Mouse (Mus musculus): ENCODE results near the gene Zc3h18. TPM values are rescaled to one million over a fixed set of nuclear protein-coding genes. Genes with fewer than 3 reads are reported as not detected.

Zc3h18 gene
- total and polyA plus RNA-seq, 2 experiments from 2014 or later: 25.3 to 25.6 TPM

- Histone ChIP-seq H3K4me1 (ENCODE audit: insufficient read depth, low read length) (peaks cover 7% of the 10 kb centered on the region; the same call in 1 of the 2 replicates), H3K9me3 (ENCODE audit: low read length) (no peaks in the 10 kb centered on the region), H3K36me3 (ENCODE audit: insufficient read depth, low read length) (no peaks in the 10 kb centered on the region), H3K27ac (no peak overlapping the region), H3K4me3 (ENCODE audit: low read length) (no peak overlapping the region), H3K9ac (replicated peaks; ENCODE audit: low read length) (no peak overlapping the region), H3K27me3 (ENCODE audit: insufficient read depth, low read length) (no peaks in the 10 kb centered on the region), H3K4me2 (ENCODE audit: low read depth, low read length) (no peak overlapping the region)
- 73% methylated on average over 9 of the region's 9 CpGs for WGBS
- ATAC-seq: no peak
- no peak for DNase-seq (ENCODE audit: low spot score)
- no peak for TF ChIP-seq CTCF (IDR thresholded peaks at IDR 0.05; ENCODE audit: low read depth)
Measured at GRCm38 (mm10) chr8:122355642-122356606, 20.5 kb upstream of the Zc3h18 start.

DNA sequence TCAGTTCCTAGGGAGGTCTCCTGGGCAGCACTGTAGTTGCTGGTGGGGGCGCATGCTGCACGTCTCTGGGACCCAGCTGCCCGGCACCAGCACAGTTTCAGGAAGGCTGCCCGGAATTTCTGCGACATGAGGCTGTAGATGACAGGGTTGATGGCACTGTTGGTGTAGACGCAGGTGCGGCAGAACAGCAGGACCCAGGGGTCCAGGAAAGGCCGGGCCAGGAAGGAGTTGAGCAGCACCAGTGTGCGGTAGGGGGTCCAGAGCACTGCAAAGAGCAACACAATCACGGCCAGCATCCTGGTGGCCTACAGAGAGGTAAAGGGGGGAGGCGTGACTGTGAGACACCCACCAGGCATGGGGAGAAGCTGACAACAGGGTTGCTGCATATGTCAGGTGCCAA lies 19.2 kb upstream of the Zc3h18 start:
- Histone ChIP-seq H3K4me2 (ENCODE audit: low read depth, low read length) (no peak overlapping the region), H3K4me3 (ENCODE audit: low read length) (no peak overlapping the region), H3K9ac (replicated peaks; ENCODE audit: low read length) (no peak overlapping the region), H3K27ac (no peak overlapping the region), H3K27me3 (ENCODE audit: insufficient read depth, low read length) (no peaks in the 10 kb centered on the region), H3K9me3 (ENCODE audit: low read length) (no peaks in the 10 kb centered on the region), H3K36me3 (ENCODE audit: insufficient read depth, low read length) (no peaks in the 10 kb centered on the region), H3K4me1 (ENCODE audit: insufficient read depth, low read length) (peaks cover 7% of the 10 kb centered on the region; the same call in 1 of the 2 replicates)
- 55% methylated on average over 11 of the region's 11 CpGs for WGBS
- TF ChIP-seq CTCF (IDR thresholded peaks at IDR 0.05; ENCODE audit: low read depth): no peak
- DNase-seq (ENCODE audit: low spot score) (no peak), ATAC-seq (no peak)

- H3K27me3 ChIP-seq (ENCODE audit: insufficient read depth, low read length): no peaks in the 10 kb centered on the region
- H3K4me1 ChIP-seq (ENCODE audit: insufficient read depth, low read length): peaks cover 7% of the 10 kb centered on the region; the same call in 1 of the 2 replicates
- no peaks in the 10 kb centered on the region for H3K36me3 ChIP-seq (ENCODE audit: insufficient read depth, low read length)
- no peak overlapping the region for H3K9ac ChIP-seq (replicated peaks; ENCODE audit: low read length)
- H3K4me2 ChIP-seq (ENCODE audit: low read depth, low read length): no peak overlapping the region
- 65% methylated on average over 5 of the region's 5 CpGs for WGBS
- no peak overlapping the region for H3K4me3 ChIP-seq (ENCODE audit: low read length)
- no peak for TF ChIP-seq CTCF (IDR thresholded peaks at IDR 0.05; ENCODE audit: low read depth)
- H3K9me3 ChIP-seq (ENCODE audit: low read length): no peaks in the 10 kb centered on the region
- no peak for ATAC-seq
- DNase-seq (ENCODE audit: low spot score): no peak
- H3K27ac ChIP-seq: no peak overlapping the region
Measured at GRCm38 (mm10) chr8:122357641-122358040, 18.8 kb upstream of the Zc3h18 start.

DNA sequence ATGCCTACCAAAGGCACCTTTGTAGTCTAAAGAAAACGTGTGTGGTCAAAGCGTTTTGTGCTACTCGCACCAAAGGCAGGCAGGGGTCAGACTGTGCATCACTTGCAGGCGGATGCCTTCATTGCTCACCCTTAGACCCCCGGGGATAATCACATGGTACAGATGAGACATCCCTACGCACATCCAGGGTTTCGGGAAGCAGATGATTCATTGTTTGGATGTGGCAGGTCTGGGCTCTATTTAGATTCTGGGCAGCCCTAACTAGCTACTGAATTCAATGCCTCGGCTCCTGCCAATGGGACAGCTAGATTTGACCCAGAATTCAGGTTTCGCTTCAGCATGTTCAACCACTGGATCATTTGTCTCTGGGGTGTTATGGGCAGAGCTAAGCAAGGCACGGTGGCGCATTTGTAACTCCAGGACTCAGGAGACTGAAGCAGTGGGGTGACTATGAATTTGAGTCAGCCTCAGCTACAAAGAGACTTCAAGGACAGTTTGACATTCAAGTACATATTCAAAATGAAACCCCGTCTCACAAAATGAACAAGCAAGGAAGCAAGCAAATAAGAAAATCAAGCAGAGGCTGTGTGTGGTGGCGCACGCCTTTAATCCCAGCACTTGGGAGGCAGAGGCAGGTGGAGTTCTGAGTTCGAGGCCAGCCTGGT lies 17.2 kb upstream of the Zc3h18 start:
- TF ChIP-seq CTCF (IDR thresholded peaks at IDR 0.05; ENCODE audit: low read depth): no peak
- Histone ChIP-seq H3K4me1 (ENCODE audit: insufficient read depth, low read length) (peaks cover 7% of the 10 kb centered on the region; the same call in 1 of the 2 replicates), H3K9ac (replicated peaks; ENCODE audit: low read length) (no peak overlapping the region), H3K36me3 (ENCODE audit: insufficient read depth, low read length) (no peaks in the 10 kb centered on the region), H3K4me2 (ENCODE audit: low read depth, low read length) (no peak overlapping the region), H3K27ac (no peak overlapping the region), H3K9me3 (ENCODE audit: low read length) (no peaks in the 10 kb centered on the region), H3K27me3 (ENCODE audit: insufficient read depth, low read length) (no peaks in the 10 kb centered on the region), H3K4me3 (ENCODE audit: low read length) (no peak overlapping the region)
- 72% methylated on average over 15 of the region's 15 CpGs for WGBS
- ATAC-seq (no peak), DNase-seq (ENCODE audit: low spot score) (no peak)

DNA sequence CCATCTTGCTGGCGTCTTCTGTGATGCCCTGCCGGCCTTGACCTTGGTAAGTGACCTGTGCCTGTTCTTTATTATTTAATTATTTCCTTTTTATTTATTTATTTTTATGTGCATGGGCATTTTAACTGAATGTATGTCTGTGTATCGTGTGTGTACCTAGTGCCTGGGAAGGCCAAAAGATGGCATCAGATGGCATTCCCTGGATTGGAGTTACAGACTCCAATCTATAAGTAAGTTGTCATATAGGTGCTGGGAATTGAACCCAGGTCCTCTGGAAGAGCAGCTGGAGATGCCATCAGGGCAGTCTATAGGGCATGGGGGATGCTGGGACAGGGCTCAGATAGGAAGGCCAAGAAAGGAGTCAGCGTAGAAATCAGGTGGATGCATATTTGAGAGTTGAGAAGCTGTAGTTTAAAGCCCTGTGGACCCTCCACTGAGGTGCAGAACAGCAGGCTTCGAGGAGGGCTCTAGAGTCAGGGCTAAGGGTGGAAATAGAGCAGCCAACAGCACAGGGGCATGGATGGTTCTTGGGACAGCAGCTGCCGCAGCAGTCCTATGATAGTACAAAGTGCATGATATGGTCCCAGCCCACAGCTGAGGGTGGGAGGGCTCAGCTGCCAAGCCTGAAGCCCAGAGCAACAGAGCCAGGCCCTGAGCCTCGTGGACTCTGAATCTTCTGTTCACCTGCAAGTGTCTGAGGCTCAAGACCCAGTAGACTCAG lies 15.6 kb upstream of the Zc3h18 start, which contains the start of gene Trhr2:
Gene Trhr2 (minus strand): TSS at position 51 of the 721 bp plus-strand sequence.
- Histone ChIP-seq H3K9me3 (ENCODE audit: low read length) (no peaks in the 10 kb centered on the region), H3K9ac (replicated peaks; ENCODE audit: low read length) (no peak within 1 kb of the TSS), H3K4me2 (ENCODE audit: low read depth, low read length) (no peak within 1 kb of the TSS), H3K36me3 (ENCODE audit: insufficient read depth, low read length) (no peaks in the 10 kb centered on the region), H3K4me3 (ENCODE audit: low read length) (no peak within 1 kb of the TSS), H3K27ac (no peak within 1 kb of the TSS), H3K27me3 (ENCODE audit: insufficient read depth, low read length) (no peaks in the 10 kb centered on the region), H3K4me1 (ENCODE audit: insufficient read depth, low read length) (peaks cover 7% of the 10 kb centered on the region; the same call in 1 of the 2 replicates)
- 76% methylated on average over 7 of the region's 7 CpGs for WGBS
- ATAC-seq (no peak), DNase-seq (ENCODE audit: low spot score) (no peak)
- TF ChIP-seq CTCF (IDR thresholded peaks at IDR 0.05; ENCODE audit: low read depth): no peak

GRCm38 (mm10) chr8:122362271-122362670 lies 14.1 kb upstream of the Zc3h18 start:
- Histone ChIP-seq H3K36me3 (ENCODE audit: insufficient read depth, low read length) (no peaks in the 10 kb centered on the region), H3K4me1 (ENCODE audit: insufficient read depth, low read length) (peaks cover 5% of the 10 kb centered on the region; the same call in 1 of the 2 replicates), H3K4me2 (ENCODE audit: low read depth, low read length) (no peak overlapping the region), H3K9me3 (ENCODE audit: low read length) (no peaks in the 10 kb centered on the region), H3K27me3 (ENCODE audit: insufficient read depth, low read length) (no peaks in the 10 kb centered on the region), H3K27ac (no peak overlapping the region), H3K4me3 (ENCODE audit: low read length) (no peak overlapping the region), H3K9ac (replicated peaks; ENCODE audit: low read length) (no peak overlapping the region)
- TF ChIP-seq CTCF (IDR thresholded peaks at IDR 0.05; ENCODE audit: low read depth): no peak
- DNase-seq (ENCODE audit: low spot score): no peak
- ATAC-seq: no peak
- WGBS: 43% methylated on average over 5 of the region's 5 CpGs
